Mouse (Mus musculus): ENCODE measurements around the gene Slc16a13.

- TF ChIP-seq CTCF (IDR thresholded peaks at IDR 0.05; ENCODE audit: borderline replicate concordance, extremely low read depth, insufficient read depth, insufficient read length) = no peak
- TF ChIP-seq POLR2A (IDR thresholded peaks at IDR 0.05; ENCODE audit: borderline replicate concordance, extremely low read depth, insufficient read depth, insufficient read length, poor library complexity, severe bottlenecking) = no peak
Observed at GRCm38 (mm10) chr11:70221603-70222500, 988 bp upstream of the Slc16a13 start.

Measured in brain, embryonic 14.5 days (tissue).